Mouse (Mus musculus) kidney, adult 9 months (tissue): Measurements from ENCODE around the gene Vgll4.
A peak's percentile ranks its signal among the peaks of the same experiment; 100 is the strongest.

Experiments used
- DNase-seq: peaks from one replicate; pipeline ENCODE4 v3.0.0; 2022

The Vgll4 gene

GRCm38 (mm10) chr6:114917129-114917528 is 52.7 kb downstream of the Vgll4 start:
- no peak for DNase-seq

DNA sequence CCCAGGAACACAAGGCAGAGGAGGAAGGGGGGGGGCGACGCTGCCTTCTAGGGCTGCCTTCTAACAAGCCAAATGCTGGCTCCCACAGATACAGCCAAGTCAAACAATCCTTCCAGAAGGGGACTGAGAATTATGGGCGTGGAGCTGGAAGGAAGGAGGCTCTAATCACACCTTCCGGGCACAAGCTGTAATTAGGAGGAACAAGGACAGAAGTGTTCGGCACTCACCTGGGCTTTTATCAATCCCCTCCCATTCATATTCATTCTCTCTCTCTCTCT is 53.1 kb downstream of the Vgll4 start:
- DNase-seq, result no peak

DNA sequence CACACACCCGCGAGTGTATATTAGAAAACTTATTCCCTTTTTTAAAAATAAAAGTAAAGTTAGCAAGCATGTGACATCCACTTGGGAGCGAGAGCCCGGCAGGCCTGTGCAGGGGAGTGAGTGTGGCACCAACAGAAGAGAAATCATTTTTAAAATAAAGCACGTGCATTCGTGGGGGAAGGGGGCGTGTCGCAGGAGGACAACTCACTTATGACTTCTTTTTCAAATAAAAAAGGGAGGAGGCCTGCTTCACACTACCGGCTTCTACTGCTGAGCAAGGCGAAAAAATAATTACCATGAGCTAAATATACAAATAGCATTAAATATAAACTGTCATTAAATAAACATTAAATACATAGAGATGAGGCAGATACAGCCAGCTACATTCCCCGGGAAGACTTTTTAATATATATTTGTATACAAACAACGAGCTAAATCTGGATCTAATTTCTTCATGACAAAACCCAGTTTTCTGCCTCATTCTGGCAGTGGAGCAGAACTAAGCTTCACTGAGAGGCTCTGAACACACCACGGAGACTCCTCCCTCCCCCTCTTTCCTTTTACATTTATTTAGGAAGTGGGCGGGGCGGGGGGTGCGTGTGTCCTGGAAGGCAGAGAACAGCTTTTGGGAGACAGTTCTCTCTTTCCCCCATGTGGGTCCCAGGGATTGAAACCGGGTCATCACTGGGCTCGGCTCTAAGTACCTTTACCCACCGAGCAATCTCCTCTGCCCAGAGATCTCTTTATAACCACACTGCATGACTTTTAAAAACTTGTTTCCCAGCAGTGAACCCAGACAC is 53.7 kb downstream of the Vgll4 start:
- DNase-seq, result no peak

GRCm38 (mm10) chr6:114914041-114914716 is 55.6 kb downstream of the Vgll4 start:
- DNase-seq, result no peak

- DNase-seq, result no peak
These were observed 56.7 kb downstream of the Vgll4 start for GRCm38 (mm10) chr6:114913142-114913541.

DNA sequence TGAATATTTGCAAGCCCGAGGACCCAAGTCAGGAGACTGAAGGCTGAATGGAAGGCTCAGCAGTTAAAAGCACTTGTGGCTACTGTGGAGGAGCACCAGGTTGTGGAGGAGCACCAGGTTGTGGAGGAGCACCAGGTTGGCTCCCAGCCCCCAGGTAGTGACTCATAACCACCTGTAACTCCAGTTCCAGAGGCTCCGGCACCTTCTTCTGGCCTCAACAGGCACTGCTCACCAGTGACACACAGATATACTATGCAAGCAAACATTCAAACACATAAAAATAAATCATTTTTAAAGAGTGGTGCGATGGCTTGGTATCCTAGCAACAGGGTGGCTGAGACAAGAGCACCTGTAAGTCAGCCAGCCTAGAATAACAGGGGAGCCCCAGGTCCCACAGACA is 58.3 kb downstream of the Vgll4 start:
- DNase-seq, result no peak

GRCm38 (mm10) chr6:114909801-114910200 is 60.0 kb downstream of the Vgll4 start:
- DNase-seq, result no peak

GRCm38 (mm10) chr6:114907459-114907858 is 62.3 kb downstream of the Vgll4 start:
- no peak for DNase-seq

GRCm38 (mm10) chr6:114906209-114906608 is 63.6 kb downstream of the Vgll4 start:
- no peak for DNase-seq

- DNase-seq, result no peak
These were observed 64.4 kb downstream of the Vgll4 start for GRCm38 (mm10) chr6:114905253-114906028.

DNA sequence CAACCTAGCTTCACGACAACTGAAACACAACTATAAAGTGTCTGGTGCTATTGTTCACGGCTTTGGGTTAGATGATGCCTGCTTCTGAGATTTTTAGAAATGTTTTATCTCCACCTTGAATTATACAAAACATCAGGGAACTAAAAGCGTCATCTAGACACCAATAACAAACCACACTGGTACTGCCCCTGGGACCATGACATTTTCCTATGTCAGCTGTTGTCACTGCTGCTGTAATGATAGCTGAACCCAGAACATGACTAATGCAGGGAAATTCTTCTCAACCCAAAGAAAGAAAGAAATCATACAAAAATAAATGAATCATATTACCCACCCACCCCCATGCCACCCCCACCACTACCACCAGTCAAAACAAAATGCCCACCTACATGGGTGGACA is 65.0 kb downstream of the Vgll4 start:
- no peak for DNase-seq

GRCm38 (mm10) chr6:114904233-114904632 is 65.6 kb downstream of the Vgll4 start:
- DNase-seq, result no peak

DNA sequence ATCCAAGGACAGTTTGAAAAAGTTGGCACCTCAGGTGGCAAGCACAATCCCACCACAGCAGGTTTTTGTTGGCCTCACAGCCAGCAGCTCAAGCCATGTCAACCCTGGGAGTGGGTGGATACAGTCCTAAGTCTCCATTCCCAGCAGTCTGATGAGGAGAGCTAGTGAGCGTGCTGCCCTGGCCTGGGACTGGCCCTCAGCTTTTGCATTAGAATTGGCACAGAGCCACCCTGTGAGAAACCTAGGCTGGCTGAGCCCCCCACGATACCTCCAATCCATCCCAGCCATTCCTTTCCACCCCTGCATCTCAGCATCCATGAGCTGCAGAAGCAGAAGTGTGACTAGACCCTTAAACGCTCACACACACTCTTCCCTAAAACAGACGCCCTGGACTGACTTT is 67.9 kb downstream of the Vgll4 start:
- no peak for DNase-seq

- no peak for DNase-seq
These were observed 68.4 kb downstream of the Vgll4 start for GRCm38 (mm10) chr6:114901321-114901824.

- no peak for DNase-seq
These were observed 69.6 kb downstream of the Vgll4 start for GRCm38 (mm10) chr6:114900194-114900593.

- no peak for DNase-seq
These were observed 70.1 kb downstream of the Vgll4 start for GRCm38 (mm10) chr6:114899652-114900051.

- DNase-seq, result no peak
These were observed 70.8 kb downstream of the Vgll4 start for GRCm38 (mm10) chr6:114898949-114899348.

DNA sequence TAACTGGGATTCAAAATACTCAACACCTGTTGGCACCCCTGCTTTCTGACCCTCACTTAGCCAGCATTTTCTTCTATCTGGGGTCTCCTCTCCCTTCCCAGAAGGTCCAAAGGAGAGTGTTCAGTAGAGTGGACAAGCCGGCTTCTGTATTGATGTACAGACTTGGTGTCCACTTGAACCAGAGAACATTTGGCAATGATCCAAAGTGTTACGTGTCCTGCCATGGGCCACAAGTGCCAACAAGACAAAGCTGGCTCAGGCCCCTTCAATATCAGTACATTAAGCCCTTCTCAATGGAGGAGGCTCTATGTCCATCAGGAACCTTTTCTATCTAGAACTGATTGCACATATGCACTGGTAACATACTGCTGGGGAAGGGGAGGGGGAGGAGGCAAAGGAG is 73.5 kb downstream of the Vgll4 start:
- no peak for DNase-seq

DNA sequence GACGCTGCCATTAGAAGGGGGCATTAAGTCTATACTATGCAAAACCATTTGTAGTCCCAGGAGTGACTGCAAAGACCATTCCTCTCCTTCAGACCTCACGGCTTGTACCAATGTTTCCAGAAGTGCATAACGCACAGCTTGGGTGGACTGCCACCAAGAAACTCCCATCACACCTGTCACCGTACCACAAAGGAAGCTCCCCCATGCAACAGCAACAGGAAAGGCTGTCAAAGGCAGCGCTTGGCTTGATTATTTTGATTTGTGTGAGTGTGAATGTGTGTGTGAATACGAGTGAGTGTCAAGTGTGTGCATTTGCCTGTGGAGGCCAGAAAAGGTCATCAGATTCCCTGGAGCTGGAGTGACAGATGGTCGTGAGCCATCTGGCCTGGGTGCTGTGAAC is 74.6 kb downstream of the Vgll4 start:
- DNase-seq, result no peak

DNA sequence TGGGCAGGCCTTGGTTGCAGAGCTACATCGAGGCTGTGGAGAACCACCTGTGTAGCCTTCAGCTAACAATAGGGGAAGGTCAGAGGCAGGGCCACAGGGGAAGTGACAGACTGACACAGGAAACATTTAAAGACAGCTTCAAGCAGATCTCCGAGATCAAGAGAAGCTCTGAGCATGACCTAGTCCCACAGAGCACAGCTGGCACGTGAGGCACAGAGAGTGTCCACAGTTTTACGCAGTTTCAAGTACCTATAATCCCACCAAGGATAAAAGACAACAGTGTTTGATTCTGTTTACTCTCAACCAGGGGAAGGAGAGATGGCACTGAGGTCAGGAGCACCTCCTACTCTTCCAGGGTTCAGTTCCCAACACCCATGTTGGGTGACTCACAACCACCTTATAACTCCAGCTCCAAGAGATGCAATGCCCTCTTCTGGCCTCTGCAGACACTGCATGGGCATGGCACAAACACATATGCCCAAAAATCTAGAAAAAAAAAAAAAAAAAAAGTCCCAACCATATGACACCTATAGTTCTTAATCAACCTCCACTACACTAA is 75.2 kb downstream of the Vgll4 start:
- DNase-seq, result no peak

- DNase-seq, result peak; percentile 55
These were observed 76.2 kb downstream of the Vgll4 start for GRCm38 (mm10) chr6:114893427-114894209.

GRCm38 (mm10) chr6:114892363-114892762 is 77.4 kb downstream of the Vgll4 start:
- DNase-seq, result no peak

DNA sequence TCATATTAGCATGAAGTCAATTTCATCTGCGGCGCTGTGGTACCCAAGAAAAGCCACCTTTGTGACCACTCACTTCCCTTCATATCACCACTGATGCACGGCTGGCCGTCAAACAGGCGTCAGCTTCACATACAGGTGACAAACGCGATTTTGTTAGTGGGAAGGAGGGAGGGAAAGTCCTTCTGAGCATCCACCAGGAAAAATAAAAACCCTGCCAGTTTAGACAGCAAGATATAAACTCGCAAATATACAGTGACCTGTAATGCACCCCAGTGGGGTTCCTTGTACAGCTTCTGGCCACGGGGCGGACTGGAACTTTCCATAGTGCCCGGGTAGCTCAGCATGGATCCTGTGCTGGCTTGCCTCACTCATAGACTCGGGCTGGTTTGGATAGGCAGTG is 78.0 kb downstream of the Vgll4 start:
- DNase-seq, result no peak
